Mouse (Mus musculus): ENCODE data around the gene Pafah1b2. TPM values are rescaled to one million over a fixed set of nuclear protein-coding genes. Genes with fewer than 3 reads are reported as not detected.

Gene Pafah1b2
- polyA plus RNA-seq, 1 experiment, result 12.8 TPM

DNA sequence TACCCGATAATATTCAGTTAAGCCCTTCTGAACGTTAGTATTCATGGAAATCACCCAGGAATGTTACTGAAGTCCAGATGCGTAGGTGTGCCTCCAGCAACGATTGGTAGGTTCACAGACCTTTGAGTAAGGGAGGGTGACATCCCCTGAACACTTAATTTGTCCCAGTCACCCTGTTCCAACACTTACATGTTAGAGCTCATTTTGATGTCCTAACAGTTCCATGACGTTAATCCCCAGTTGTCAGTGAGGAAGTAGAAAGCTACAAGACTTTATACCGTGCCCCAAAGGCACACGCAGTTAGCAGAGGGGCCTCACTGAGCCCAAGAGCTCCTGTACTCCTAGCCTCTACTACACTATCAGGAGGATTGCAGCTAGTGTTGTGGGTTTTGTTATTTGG lies 37.0 kb upstream of the Pafah1b2 start:
- TF ChIP-seq CTCF (IDR thresholded peaks at IDR 0.05; ENCODE audit: extremely low read depth, insufficient read length, insufficient replicate concordance, low read depth, low read length) (no peak), POLR2A (IDR thresholded peaks at IDR 0.05; ENCODE audit: low read depth, low read length) (no peak)
- Histone ChIP-seq H3K27me3 (ENCODE audit: control insufficient read depth, insufficient read depth, low read length) (no peaks in the 10 kb centered on the region), H3K4me3 (ENCODE audit: low read depth, low read length) (no peak overlapping the region), H3K27ac (ENCODE audit: insufficient read depth, low read depth, low read length) (no peak overlapping the region), H3K36me3 (ENCODE audit: control insufficient read depth, insufficient read depth, low read length) (no peaks in the 10 kb centered on the region), H3K4me1 (ENCODE audit: control insufficient read depth, insufficient read depth, insufficient read length, low read length) (no peaks in the 10 kb centered on the region)
- 80% methylated on average over 7 of the region's 7 CpGs for WGBS

DNA sequence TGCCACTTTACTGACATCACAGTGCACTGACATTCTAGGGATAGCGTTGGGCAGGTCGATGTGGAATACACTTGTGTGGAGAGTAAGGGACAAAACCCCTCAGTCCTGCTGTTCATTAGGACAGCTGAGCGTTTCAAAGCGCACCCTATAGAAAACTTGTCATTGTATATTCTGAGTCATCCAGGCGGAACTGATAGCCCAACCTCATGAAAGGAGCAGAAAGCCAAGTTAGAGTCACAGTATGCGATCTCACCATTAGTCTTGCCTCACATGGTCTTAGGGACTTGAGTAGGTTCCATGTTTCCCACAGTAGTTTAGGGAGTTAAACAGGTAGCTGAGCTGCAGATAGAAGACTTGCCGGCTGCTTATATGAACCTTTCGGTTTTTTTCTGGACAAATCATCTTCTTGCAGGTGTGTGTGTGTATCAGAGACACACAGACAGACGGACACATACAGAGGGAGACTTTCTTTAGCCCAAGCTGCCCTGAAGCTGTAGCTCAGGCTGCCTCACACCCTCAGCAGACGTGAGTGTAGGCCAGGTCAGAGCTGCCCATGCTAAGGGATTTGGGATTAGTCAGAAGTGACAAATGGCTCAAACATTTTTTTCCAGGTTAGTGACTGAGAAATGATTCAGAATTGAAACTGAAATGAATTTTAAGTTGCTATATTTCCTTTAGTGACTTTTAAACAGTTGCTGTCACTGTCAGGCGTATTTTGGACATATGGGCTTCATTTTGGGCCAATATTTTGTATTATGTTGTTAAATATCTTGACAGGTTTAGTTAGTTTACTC lies 34.4 kb upstream of the Pafah1b2 start:
- H3K4me3 ChIP-seq (ENCODE audit: low read depth, low read length), result no peak overlapping the region
- WGBS, result 90% methylated on average over 11 of the region's 11 CpGs

DNA sequence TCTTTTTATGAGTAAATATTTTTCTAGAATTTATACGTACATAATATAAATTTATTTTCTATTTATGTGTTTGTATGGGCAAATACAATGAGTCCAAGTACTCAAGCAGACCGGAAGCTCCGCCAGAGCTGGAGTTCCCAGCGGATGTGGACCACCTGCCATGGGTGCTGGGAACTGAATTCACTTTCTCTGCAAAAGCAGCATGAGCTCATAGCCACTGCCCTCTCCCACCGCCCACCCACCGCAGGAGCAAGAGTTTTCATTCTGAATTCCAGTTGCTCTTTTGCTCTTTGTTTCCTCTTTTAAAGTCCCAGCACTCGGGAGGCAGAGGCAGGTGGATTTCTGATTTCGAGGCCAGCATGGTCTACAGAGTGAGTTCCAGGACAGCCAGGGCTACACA lies 31.1 kb upstream of the Pafah1b2 start:
- 96% methylated on average over 8 of the region's 8 CpGs for WGBS
- H3K4me1 ChIP-seq (ENCODE audit: control insufficient read depth, insufficient read depth, insufficient read length, low read length), result peaks cover 2% of the 10 kb centered on the region; the same call in 1 of the 2 replicates
- no peak overlapping the region for H3K4me3 ChIP-seq (ENCODE audit: low read depth, low read length)
- no peak overlapping the region for H3K27ac ChIP-seq (ENCODE audit: insufficient read depth, low read depth, low read length)
- TF ChIP-seq POLR2A (IDR thresholded peaks at IDR 0.05; ENCODE audit: low read depth, low read length) (no peak), CTCF (IDR thresholded peaks at IDR 0.05; ENCODE audit: extremely low read depth, insufficient read length, insufficient replicate concordance, low read depth, low read length) (no peak)
- H3K36me3 ChIP-seq (ENCODE audit: control insufficient read depth, insufficient read depth, low read length), result no peaks in the 10 kb centered on the region
- no peaks in the 10 kb centered on the region for H3K27me3 ChIP-seq (ENCODE audit: control insufficient read depth, insufficient read depth, low read length)

More for the DNA sequence above, 34.4 kb upstream of the Pafah1b2 start:
- Histone ChIP-seq H3K36me3 (ENCODE audit: control insufficient read depth, insufficient read depth, low read length) (no peaks in the 10 kb centered on the region), H3K4me1 (ENCODE audit: control insufficient read depth, insufficient read depth, insufficient read length, low read length) (peaks cover 2% of the 10 kb centered on the region; the same call in 1 of the 2 replicates), H3K27me3 (ENCODE audit: control insufficient read depth, insufficient read depth, low read length) (no peaks in the 10 kb centered on the region), H3K27ac (ENCODE audit: insufficient read depth, low read depth, low read length) (no peak overlapping the region)
- TF ChIP-seq POLR2A (IDR thresholded peaks at IDR 0.05; ENCODE audit: low read depth, low read length) (no peak), CTCF (IDR thresholded peaks at IDR 0.05; ENCODE audit: extremely low read depth, insufficient read length, insufficient replicate concordance, low read depth, low read length) (no peak)

DNA sequence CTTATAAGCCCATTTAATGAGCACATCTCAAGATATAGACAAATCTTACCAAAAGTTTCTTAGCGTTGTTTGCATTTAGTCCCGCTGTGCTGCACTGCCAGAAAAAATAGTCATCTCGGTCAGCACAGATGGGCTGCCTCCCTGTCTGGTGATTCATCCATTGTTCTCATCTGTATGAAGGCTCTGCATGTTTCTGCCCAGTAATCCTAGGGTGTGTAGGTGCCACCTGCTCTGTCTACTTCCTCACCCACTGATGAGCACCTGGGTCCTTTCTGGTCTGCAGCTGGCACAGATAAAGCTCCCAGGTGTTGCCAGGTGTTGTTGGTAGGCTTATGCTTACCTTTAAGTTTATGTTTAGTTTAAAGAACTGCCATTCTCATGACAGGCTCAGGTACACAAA lies 29.9 kb upstream of the Pafah1b2 start:
- Histone ChIP-seq H3K4me1 (ENCODE audit: control insufficient read depth, insufficient read depth, insufficient read length, low read length) (peaks cover 2% of the 10 kb centered on the region; the same call in 1 of the 2 replicates), H3K27ac (ENCODE audit: insufficient read depth, low read depth, low read length) (no peak overlapping the region), H3K36me3 (ENCODE audit: control insufficient read depth, insufficient read depth, low read length) (no peaks in the 10 kb centered on the region), H3K27me3 (ENCODE audit: control insufficient read depth, insufficient read depth, low read length) (no peaks in the 10 kb centered on the region), H3K4me3 (ENCODE audit: low read depth, low read length) (no peak overlapping the region)
- WGBS, result 36% methylated on average over 3 of the region's 3 CpGs
- TF ChIP-seq CTCF (IDR thresholded peaks at IDR 0.05; ENCODE audit: extremely low read depth, insufficient read length, insufficient replicate concordance, low read depth, low read length) (no peak), POLR2A (IDR thresholded peaks at IDR 0.05; ENCODE audit: low read depth, low read length) (no peak)

DNA sequence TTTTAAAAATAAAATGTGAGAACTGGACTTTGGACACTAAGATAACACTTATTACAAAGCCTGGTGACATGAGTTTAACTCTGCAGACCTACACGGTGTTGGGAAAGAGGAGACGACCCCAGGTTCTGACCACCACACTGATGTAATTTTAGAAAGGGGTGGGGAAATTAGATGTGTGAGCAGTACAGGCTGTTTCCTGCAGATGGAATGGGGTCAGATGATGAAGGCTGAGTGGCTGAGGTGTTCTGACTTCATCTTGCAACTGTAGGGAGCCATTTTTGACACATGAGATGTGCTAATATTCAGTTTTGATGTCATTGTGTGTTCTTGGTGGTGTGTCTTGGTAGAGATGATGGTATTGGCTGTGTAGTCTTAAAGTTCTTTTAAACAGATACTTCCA lies 28.7 kb upstream of the Pafah1b2 start:
- TF ChIP-seq POLR2A (IDR thresholded peaks at IDR 0.05; ENCODE audit: low read depth, low read length), result no peak
- TF ChIP-seq CTCF (IDR thresholded peaks at IDR 0.05; ENCODE audit: extremely low read depth, insufficient read length, insufficient replicate concordance, low read depth, low read length), result no peak
- no peak overlapping the region for H3K4me3 ChIP-seq (ENCODE audit: low read depth, low read length)
- WGBS, result 51% methylated on average over 2 of the region's 2 CpGs

DNA sequence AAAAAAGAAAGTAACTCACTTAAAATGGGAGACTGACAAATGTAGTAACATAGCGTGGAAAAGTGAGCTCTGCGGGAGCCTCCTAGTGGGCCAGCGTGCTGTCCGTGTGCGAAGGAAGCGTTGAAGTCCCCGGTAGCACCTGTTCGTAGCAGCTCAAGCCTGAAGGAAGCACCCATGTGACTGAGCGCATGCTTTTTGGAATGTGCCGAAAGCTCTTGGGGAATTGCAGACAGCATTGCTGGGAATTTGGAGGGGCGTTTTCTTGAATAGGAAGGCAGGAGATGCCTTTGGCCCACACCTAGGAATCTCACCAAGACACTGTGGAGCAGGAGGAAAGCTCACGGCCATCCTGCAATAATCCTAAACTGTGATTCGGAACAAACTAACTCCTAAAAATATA lies 26.3 kb upstream of the Pafah1b2 start:
- no peaks in the 10 kb centered on the region for H3K27me3 ChIP-seq (ENCODE audit: control insufficient read depth, insufficient read depth, low read length)
- peaks cover 2% of the 10 kb centered on the region; the same call in 1 of the 2 replicates for H3K4me1 ChIP-seq (ENCODE audit: control insufficient read depth, insufficient read depth, insufficient read length, low read length)
- 97% methylated on average over 13 of the region's 13 CpGs for WGBS
- H3K36me3 ChIP-seq (ENCODE audit: control insufficient read depth, insufficient read depth, low read length), result no peaks in the 10 kb centered on the region
- no peak overlapping the region for H3K27ac ChIP-seq (ENCODE audit: insufficient read depth, low read depth, low read length)
- no peak overlapping the region for H3K4me3 ChIP-seq (ENCODE audit: low read depth, low read length)
- no peak for TF ChIP-seq CTCF (IDR thresholded peaks at IDR 0.05; ENCODE audit: extremely low read depth, insufficient read length, insufficient replicate concordance, low read depth, low read length)
- TF ChIP-seq POLR2A (IDR thresholded peaks at IDR 0.05; ENCODE audit: low read depth, low read length), result no peak

More for the DNA sequence above, 28.7 kb upstream of the Pafah1b2 start:
- no peaks in the 10 kb centered on the region for H3K36me3 ChIP-seq (ENCODE audit: control insufficient read depth, insufficient read depth, low read length)
- peaks cover 2% of the 10 kb centered on the region; the same call in 1 of the 2 replicates for H3K4me1 ChIP-seq (ENCODE audit: control insufficient read depth, insufficient read depth, insufficient read length, low read length)
- no peak overlapping the region for H3K27ac ChIP-seq (ENCODE audit: insufficient read depth, low read depth, low read length)
- no peaks in the 10 kb centered on the region for H3K27me3 ChIP-seq (ENCODE audit: control insufficient read depth, insufficient read depth, low read length)

DNA sequence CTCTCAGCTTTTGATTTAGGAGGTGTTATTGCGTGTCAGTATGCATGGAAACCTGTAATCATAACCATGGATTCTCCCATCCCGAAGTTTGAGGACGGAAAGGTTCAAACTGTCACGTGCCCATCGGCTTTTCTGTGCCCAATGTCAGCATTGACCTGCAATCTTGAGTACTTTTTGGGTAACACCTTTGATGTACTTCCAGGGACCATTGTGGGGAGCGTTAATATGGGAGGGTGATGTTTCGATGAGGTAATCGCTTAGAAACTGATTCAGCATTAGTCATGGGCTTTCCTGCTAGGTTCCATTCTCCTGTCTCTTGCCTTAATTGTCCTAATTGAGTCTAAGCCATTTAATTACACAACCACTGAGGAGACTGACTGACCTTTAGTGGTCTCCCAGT lies 24.4 kb upstream of the Pafah1b2 start:
- Histone ChIP-seq H3K4me3 (ENCODE audit: low read depth, low read length) (no peak overlapping the region), H3K27me3 (ENCODE audit: control insufficient read depth, insufficient read depth, low read length) (no peaks in the 10 kb centered on the region), H3K4me1 (ENCODE audit: control insufficient read depth, insufficient read depth, insufficient read length, low read length) (no peaks in the 10 kb centered on the region), H3K36me3 (ENCODE audit: control insufficient read depth, insufficient read depth, low read length) (no peaks in the 10 kb centered on the region), H3K27ac (ENCODE audit: insufficient read depth, low read depth, low read length) (no peak overlapping the region)
- 97% methylated on average over 8 of the region's 8 CpGs for WGBS
- TF ChIP-seq POLR2A (IDR thresholded peaks at IDR 0.05; ENCODE audit: low read depth, low read length), result no peak
- no peak for TF ChIP-seq CTCF (IDR thresholded peaks at IDR 0.05; ENCODE audit: extremely low read depth, insufficient read length, insufficient replicate concordance, low read depth, low read length)
